Mouse (Mus musculus): ENCODE measurements around the gene Mlec. TPM values are rescaled to one million over a fixed set of nuclear protein-coding genes. Genes with fewer than 3 reads are reported as not detected.

Gene Mlec
- polyA plus RNA-seq, 1 experiment = 209 TPM

DNA sequence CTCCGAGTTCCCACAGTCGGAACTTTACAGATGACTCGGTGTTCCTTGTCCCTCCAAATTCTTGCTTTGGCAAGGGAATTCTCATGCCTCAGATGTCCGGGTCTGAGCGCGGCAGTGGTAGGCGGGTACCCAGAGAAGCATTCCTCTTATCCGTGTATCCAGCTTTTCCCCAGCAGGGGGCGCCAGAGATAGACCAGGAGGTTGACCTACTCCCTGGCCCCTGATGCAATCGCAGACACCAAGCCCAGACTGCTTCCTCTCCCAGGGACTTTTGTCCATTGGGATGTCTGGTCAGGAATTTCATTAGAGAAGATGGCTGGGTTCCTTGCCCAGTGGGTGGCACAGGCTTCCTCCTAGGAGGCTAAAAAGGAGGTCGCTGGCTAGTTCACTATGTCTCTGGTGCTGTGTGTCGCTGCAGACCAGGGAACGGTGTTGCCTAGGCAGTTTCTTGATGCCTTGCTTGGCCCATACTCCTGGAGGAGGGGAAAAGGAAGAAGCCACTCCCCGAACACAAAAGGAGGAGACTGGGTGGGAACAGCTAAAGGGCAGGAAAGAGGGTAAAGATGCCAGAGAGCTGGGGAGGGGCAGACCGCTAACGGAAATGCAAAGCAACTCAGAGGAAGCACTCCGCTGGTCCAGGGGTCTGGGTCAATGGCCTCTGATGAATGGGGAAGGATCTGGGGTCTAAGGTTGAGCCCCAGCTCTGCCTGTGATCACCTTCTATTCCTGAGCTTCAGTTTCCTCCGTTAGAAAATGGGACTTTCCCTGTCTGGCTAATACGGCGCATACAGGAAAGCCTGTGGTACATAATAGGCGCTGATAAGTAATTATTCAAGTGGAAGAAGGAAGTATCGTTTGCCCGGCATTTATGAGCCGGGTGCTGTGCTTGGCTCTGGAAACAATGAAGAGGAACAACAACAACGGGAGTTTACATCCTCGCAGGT is 29.5 kb upstream of the Mlec start:
- no peak for TF ChIP-seq POLR2A (IDR thresholded peaks at IDR 0.05; ENCODE audit: low read depth, low read length)
- TF ChIP-seq CTCF (conservative IDR thresholded peaks at IDR 0.05; ENCODE audit: insufficient read depth, insufficient read length, low read depth, low read length) = peak; percentile 86
- peak overlapping the region; percentile 67 for H3K27ac ChIP-seq (ENCODE audit: insufficient read depth, low read depth, low read length)
- 10% methylated on average over 26 of the region's 26 CpGs for WGBS
- H3K4me3 ChIP-seq (ENCODE audit: insufficient read depth, low read depth, low read length) = peak overlapping the region; percentile 30
- H3K4me1 ChIP-seq (ENCODE audit: control insufficient read depth, insufficient read depth, low read length) = no peaks in the 10 kb centered on the region
- H3K27me3 ChIP-seq (replicated peaks; ENCODE audit: control insufficient read depth, insufficient read depth, low read length) = no peaks in the 10 kb centered on the region
- no peaks in the 10 kb centered on the region for H3K36me3 ChIP-seq (ENCODE audit: control insufficient read depth, insufficient read depth, low read length)
- peak; percentile 96 for DNase-seq

DNA sequence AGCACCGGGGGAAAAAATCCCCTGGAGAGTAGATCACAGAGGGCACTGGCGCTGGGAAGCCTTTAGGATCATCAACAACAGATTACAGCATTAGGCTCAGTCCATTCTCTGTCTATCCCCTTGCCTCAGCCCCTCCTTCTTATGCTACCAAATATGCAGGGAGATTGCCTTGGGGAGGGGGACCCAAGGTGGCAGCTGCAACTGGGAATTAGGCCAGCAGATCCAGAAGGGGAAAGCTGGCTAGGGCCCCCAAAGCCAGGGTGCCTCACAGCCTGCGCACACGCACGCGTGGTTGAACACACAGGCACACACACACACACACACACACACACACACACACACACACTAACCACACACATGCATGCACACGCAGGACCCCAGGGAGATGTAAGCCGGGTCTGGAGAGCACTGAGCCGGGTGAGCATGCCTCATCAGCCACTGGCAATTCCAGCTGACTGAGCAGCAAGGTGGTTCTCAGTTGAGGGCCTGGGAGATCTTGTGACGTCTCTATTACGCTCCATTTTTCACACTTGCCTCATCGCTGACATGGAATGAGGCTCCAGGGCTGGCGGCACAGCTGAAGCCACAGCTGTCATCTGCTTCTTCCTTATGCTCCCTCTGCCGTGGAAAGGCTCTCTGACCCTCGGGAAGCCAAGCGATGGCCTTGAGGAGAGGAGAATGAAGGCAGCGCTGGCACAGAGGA is 28.5 kb upstream of the Mlec start:
- H3K27me3 ChIP-seq (replicated peaks; ENCODE audit: control insufficient read depth, insufficient read depth, low read length) = no peaks in the 10 kb centered on the region
- no peak for TF ChIP-seq POLR2A (IDR thresholded peaks at IDR 0.05; ENCODE audit: low read depth, low read length)
- WGBS = 31% methylated on average over 17 of the region's 17 CpGs
- no peaks in the 10 kb centered on the region for H3K36me3 ChIP-seq (ENCODE audit: control insufficient read depth, insufficient read depth, low read length)
- H3K4me1 ChIP-seq (ENCODE audit: control insufficient read depth, insufficient read depth, low read length) = no peaks in the 10 kb centered on the region
- DNase-seq = no peak
- no peak overlapping the region for H3K27ac ChIP-seq (ENCODE audit: insufficient read depth, low read depth, low read length)
- peak overlapping the region; percentile 7; the same call in 1 of the 2 replicates for H3K4me3 ChIP-seq (ENCODE audit: insufficient read depth, low read depth, low read length)

DNA sequence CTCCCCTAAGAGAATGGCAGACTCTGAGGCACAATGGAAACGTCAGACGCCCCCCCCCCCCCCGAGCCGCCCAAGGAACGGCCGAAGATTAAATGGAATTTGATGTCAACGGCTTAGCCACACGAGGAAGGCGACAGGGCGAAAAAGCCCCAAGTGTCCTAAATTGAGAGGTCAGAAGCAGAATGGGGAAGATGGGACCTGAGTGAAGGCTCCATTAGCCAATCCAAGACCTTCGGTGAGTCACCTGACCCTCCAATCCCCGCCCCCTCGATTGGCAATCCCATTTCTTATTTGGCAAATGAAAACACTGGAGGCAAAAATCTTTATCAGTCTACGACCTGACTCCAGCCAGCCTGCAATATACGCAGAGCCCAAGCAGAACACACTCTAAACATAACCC is 26.7 kb upstream of the Mlec start:
- 40% methylated on average over 15 of the region's 15 CpGs for WGBS
- peak; percentile 51 for DNase-seq
- TF ChIP-seq POLR2A (IDR thresholded peaks at IDR 0.05; ENCODE audit: low read depth, low read length) (no peak), CTCF (conservative IDR thresholded peaks at IDR 0.05; ENCODE audit: insufficient read depth, insufficient read length, low read depth, low read length) (no peak)
- no peak overlapping the region for H3K27ac ChIP-seq (ENCODE audit: insufficient read depth, low read depth, low read length)
- no peaks in the 10 kb centered on the region for H3K27me3 ChIP-seq (replicated peaks; ENCODE audit: control insufficient read depth, insufficient read depth, low read length)
- no peaks in the 10 kb centered on the region for H3K4me1 ChIP-seq (ENCODE audit: control insufficient read depth, insufficient read depth, low read length)
- H3K36me3 ChIP-seq (ENCODE audit: control insufficient read depth, insufficient read depth, low read length) = no peaks in the 10 kb centered on the region
- H3K4me3 ChIP-seq (ENCODE audit: insufficient read depth, low read depth, low read length) = no peak overlapping the region

DNA sequence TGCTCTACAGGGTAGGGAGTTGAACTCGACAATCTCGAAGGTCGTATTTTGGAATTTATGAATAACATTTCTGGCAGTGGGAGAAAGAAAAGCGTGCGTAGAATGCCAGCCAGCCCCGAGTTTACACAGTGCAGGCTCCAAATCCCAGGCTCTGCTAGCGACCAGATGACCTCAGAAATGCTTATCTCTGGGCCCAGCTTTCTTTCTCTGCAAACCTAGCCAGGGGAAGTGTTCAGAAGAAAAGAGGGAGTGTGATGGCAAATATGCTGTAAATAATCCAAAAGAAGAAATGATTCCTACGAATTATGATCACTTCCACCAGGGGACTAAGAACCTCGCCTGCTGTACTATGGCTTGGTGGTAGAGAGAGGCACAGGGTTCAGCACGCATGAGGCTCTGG is 25.5 kb upstream of the Mlec start:
- Histone ChIP-seq H3K27ac (ENCODE audit: insufficient read depth, low read depth, low read length) (no peak overlapping the region), H3K4me3 (ENCODE audit: insufficient read depth, low read depth, low read length) (no peak overlapping the region), H3K4me1 (ENCODE audit: control insufficient read depth, insufficient read depth, low read length) (no peaks in the 10 kb centered on the region), H3K36me3 (ENCODE audit: control insufficient read depth, insufficient read depth, low read length) (no peaks in the 10 kb centered on the region), H3K27me3 (replicated peaks; ENCODE audit: control insufficient read depth, insufficient read depth, low read length) (no peaks in the 10 kb centered on the region)
- 69% methylated on average over 10 of the region's 10 CpGs for WGBS
- TF ChIP-seq CTCF (conservative IDR thresholded peaks at IDR 0.05; ENCODE audit: insufficient read depth, insufficient read length, low read depth, low read length) (no peak), POLR2A (IDR thresholded peaks at IDR 0.05; ENCODE audit: low read depth, low read length) (no peak)
- DNase-seq = no peak

DNA sequence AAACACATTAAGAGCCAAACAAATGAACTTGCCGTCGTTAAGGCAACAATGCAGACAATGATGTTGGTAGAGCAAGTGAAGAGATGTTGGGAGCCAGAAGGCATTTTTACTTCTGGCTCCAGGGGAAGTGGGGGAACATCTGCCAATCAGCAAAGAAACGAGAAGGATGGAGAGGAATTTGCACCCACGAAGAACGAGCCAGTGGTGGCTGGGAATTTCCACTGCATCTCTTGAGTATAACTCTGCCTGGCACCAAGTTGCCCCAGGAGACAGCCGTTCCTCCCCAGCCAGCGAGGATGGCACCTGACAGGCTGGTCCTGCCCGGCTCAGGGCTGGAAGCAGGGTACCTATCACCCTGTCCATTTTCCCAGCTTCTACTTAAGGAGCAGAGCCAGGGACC is 24.9 kb upstream of the Mlec start:
- Histone ChIP-seq H3K27ac (ENCODE audit: insufficient read depth, low read depth, low read length) (no peak overlapping the region), H3K36me3 (ENCODE audit: control insufficient read depth, insufficient read depth, low read length) (no peaks in the 10 kb centered on the region), H3K27me3 (replicated peaks; ENCODE audit: control insufficient read depth, insufficient read depth, low read length) (no peaks in the 10 kb centered on the region), H3K4me3 (ENCODE audit: insufficient read depth, low read depth, low read length) (no peak overlapping the region), H3K4me1 (ENCODE audit: control insufficient read depth, insufficient read depth, low read length) (no peaks in the 10 kb centered on the region)
- no peak for DNase-seq
- 79% methylated on average over 8 of the region's 8 CpGs for whole genome bisulfite sequencing
- TF ChIP-seq CTCF (conservative IDR thresholded peaks at IDR 0.05; ENCODE audit: insufficient read depth, insufficient read length, low read depth, low read length) (no peak), POLR2A (IDR thresholded peaks at IDR 0.05; ENCODE audit: low read depth, low read length) (no peak)

DNA sequence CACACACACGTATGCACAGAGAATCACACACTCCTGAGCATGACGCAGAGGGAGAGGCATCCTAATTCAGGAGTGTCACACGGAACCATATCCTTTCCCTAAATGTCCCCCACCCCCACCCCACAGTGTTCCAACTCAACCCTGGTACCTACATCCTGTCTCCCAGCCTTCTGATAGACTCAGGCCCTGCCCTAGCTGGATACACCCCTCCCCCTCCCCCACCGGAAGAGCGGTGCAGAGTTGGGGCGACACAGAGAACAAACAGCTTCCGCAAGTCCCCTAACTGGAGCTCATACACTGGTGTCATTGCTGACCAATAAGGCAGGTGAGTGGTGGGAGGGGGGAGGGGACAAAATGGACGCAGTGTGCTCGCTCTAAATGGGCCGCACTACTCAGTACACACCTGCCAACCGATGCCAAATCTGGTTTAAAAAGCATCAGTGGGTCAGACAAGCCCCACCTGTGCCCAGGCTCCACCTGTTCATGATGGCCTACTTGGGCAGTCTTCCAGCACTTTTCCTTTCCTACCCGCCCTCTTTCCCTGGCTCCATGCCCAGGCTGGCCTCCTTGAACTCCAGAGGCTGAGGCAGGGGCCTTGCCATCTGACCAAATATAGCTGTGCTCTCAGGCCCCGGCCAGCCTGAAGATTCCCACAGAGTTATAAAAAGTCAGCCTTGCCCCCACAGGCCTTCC is 23.4 kb upstream of the Mlec start:
- H3K36me3 ChIP-seq (ENCODE audit: control insufficient read depth, insufficient read depth, low read length) = no peaks in the 10 kb centered on the region
- no peak overlapping the region for H3K4me3 ChIP-seq (ENCODE audit: insufficient read depth, low read depth, low read length)
- H3K27ac ChIP-seq (ENCODE audit: insufficient read depth, low read depth, low read length) = no peak overlapping the region
- TF ChIP-seq POLR2A (IDR thresholded peaks at IDR 0.05; ENCODE audit: low read depth, low read length) (no peak), CTCF (conservative IDR thresholded peaks at IDR 0.05; ENCODE audit: insufficient read depth, insufficient read length, low read depth, low read length) (no peak)
- peak; percentile 83 for DNase-seq
- no peaks in the 10 kb centered on the region for H3K27me3 ChIP-seq (replicated peaks; ENCODE audit: control insufficient read depth, insufficient read depth, low read length)
- no peaks in the 10 kb centered on the region for H3K4me1 ChIP-seq (ENCODE audit: control insufficient read depth, insufficient read depth, low read length)
- WGBS = 63% methylated on average over 13 of the region's 13 CpGs

DNA sequence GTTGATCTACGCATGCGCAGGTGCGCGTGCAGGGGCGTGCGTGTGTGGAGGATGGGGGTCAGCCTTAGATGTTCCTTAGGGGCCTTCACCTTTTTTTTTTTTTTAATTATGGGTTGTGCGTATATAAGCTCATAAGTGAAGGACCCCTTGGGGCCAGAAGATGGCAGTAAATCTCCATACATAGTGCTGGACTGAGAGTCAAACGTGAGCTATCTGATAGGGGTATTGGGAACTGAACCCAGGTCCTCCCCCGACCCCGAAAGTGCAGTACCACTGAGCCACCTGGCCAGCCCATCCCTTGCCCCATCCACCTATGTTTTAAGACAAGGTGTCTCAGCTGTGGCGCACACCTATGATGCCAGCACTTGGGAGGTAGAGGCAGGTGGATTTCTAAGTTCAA is 21.6 kb upstream of the Mlec start:
- H3K27me3 ChIP-seq (replicated peaks; ENCODE audit: control insufficient read depth, insufficient read depth, low read length) = no peaks in the 10 kb centered on the region
- H3K4me1 ChIP-seq (ENCODE audit: control insufficient read depth, insufficient read depth, low read length) = no peaks in the 10 kb centered on the region
- no peaks in the 10 kb centered on the region for H3K36me3 ChIP-seq (ENCODE audit: control insufficient read depth, insufficient read depth, low read length)
- no peak for TF ChIP-seq CTCF (conservative IDR thresholded peaks at IDR 0.05; ENCODE audit: insufficient read depth, insufficient read length, low read depth, low read length)
- TF ChIP-seq POLR2A (IDR thresholded peaks at IDR 0.05; ENCODE audit: low read depth, low read length) = no peak
- no peak for DNase-seq
- 96% methylated on average over 11 of the region's 11 CpGs for WGBS
- H3K4me3 ChIP-seq (ENCODE audit: insufficient read depth, low read depth, low read length) = no peak overlapping the region
- no peak overlapping the region for H3K27ac ChIP-seq (ENCODE audit: insufficient read depth, low read depth, low read length)

Measured in kidney, adult 2 months (tissue).